Mouse (Mus musculus): Measurements from ENCODE around the gene Nrp2.

DNA sequence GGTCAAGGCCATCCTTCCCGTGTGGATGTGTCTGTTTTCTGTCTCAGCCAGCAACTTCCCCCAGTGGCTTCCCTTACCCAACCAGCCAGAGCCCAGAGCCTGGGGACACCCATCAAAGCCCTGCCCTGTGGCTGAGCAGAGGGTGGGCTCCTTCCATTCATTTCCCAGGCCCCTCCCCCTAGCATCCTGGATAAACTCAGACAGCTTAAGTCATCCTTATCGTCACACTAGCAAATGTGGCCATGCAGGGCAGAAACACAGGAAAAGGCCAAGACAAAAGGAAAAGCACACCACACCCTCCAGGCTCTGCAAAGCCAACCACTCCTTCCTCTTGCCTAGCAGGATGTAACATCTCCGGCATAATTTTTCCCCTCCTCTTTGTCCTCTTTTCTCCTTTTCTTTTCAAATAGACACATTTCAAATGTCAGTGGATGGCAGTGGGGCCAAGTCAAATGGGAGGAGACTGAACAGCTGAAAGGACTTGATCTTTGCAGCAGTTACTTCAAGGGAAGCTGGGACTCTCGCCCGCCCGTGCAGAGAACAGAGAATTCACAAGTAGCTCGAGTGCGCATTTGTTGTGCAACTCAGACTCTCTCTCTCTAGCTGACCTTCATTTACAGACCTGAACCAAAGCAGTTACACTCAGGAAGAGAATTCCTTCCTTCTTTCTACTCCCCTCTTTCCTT is 38.0 kb upstream of the Nrp2 start:
- TF ChIP-seq MAFK (IDR thresholded peaks at IDR 0.05; ENCODE audit: insufficient read depth, low read depth, low read length), result no peak
- TF ChIP-seq ZNF384 (IDR thresholded peaks at IDR 0.05; ENCODE audit: low read depth, low read length), result no peak
- no peak for TF ChIP-seq HCFC1 (IDR thresholded peaks at IDR 0.05; ENCODE audit: borderline replicate concordance, insufficient read depth, low read length)
